ENCODE assay signal across 20 mouse cellular contexts in genomic region chr4:85272877-85273276, GRCm38 (mm10).
DNase-seq lines count a peak whose midpoint lies in the region; ATAC-seq and TF ChIP-seq lines count a peak whose summit lies in the region.
"Had no signal": no experiment of that assay in that cellular context is flagged by ENCODE, and none has a peak within 500 bp of the region (broad histone marks: within the 10 kb centered on the region; RNA-seq: fewer than 3 reads in every experiment).

No protein-coding gene starts in this region.

- no peaks in the 10 kb centered on the region for H3K9me3 ChIP-seq in hindbrain, embryonic 11.5 days (ENCODE audit: control insufficient read depth, low read length)
- no peaks in the 10 kb centered on the region for H3K9me3 ChIP-seq in hindbrain, embryonic 14.5 days (ENCODE audit: control insufficient read depth, low read length)
- no peaks in the 10 kb centered on the region for H3K9me3 ChIP-seq in midbrain, embryonic 14.5 days (ENCODE audit: control insufficient read depth, low read length)
- H3K9me3 ChIP-seq: embryonic facial prominence, embryonic 12.5 days; forebrain, embryonic 10.5 days; stomach, embryonic 15.5 days had no signal

- no peak overlapping the region for H3K9ac ChIP-seq in hindbrain, embryonic 11.5 days (ENCODE audit: low read depth, low read length)
- no peak overlapping the region for H3K9ac ChIP-seq in hindbrain, embryonic 14.5 days
- no peak overlapping the region for H3K9ac ChIP-seq in midbrain, embryonic 14.5 days (replicated peaks; ENCODE audit: low read length)
- H3K9ac ChIP-seq: embryonic facial prominence, embryonic 12.5 days; stomach, embryonic 15.5 days had no signal

- no peak for TF ChIP-seq POLR2A in thymus, adult 2 months (IDR thresholded peaks at IDR 0.05; ENCODE audit: control insufficient read depth, extremely low read depth, insufficient read depth, low read length, poor library complexity)

- H3K4me3 ChIP-seq in hindbrain, embryonic 11.5 days (ENCODE audit: low read depth, low read length): no peak overlapping the region
- no peak overlapping the region for H3K4me3 ChIP-seq in hindbrain, embryonic 14.5 days (replicated peaks; ENCODE audit: low read length)
- H3K4me3 ChIP-seq in midbrain, embryonic 14.5 days (replicated peaks; ENCODE audit: low read depth, low read length): no peak overlapping the region
- H3K4me3 ChIP-seq in thymus, adult 2 months (ENCODE audit: control insufficient read depth, insufficient read depth, low read length): no peak overlapping the region
- H3K4me3 ChIP-seq: embryonic facial prominence, embryonic 12.5 days; forebrain, embryonic 10.5 days; heart, adult 2 months; myocyte; stomach, embryonic 15.5 days had no signal

- no peak for TF ChIP-seq CTCF in thymus, adult 2 months (IDR thresholded peaks at IDR 0.05; ENCODE audit: borderline replicate concordance, control insufficient read depth, extremely low read depth, insufficient read depth, low read length, poor library complexity)

- no peaks in the 10 kb centered on the region for H3K36me3 ChIP-seq in hindbrain, embryonic 11.5 days (ENCODE audit: control insufficient read depth, insufficient read depth, low read length)
- no peaks in the 10 kb centered on the region for H3K36me3 ChIP-seq in hindbrain, embryonic 14.5 days (replicated peaks; ENCODE audit: control insufficient read depth, insufficient read depth)
- no peaks in the 10 kb centered on the region for H3K36me3 ChIP-seq in midbrain, embryonic 14.5 days (ENCODE audit: control insufficient read depth, insufficient read depth, low read length)
- no peaks in the 10 kb centered on the region for H3K36me3 ChIP-seq in thymus, adult 2 months (ENCODE audit: control insufficient read depth, insufficient read depth, low read length)
- H3K36me3 ChIP-seq: embryonic facial prominence, embryonic 12.5 days; forebrain, embryonic 10.5 days; stomach, embryonic 15.5 days had no signal

- H3K27me3 ChIP-seq in hindbrain, embryonic 11.5 days (ENCODE audit: control insufficient read depth, insufficient read depth, low read length): no peaks in the 10 kb centered on the region
- H3K27me3 ChIP-seq in hindbrain, embryonic 14.5 days (ENCODE audit: control insufficient read depth, insufficient read depth, low read length): no peaks in the 10 kb centered on the region
- H3K27me3 ChIP-seq in midbrain, embryonic 14.5 days (ENCODE audit: control insufficient read depth, insufficient read depth, low read length): no peaks in the 10 kb centered on the region
- H3K27me3 ChIP-seq in thymus, adult 2 months (ENCODE audit: control insufficient read depth, insufficient read depth, low read length): no peaks in the 10 kb centered on the region
- H3K27me3 ChIP-seq: embryonic facial prominence, embryonic 12.5 days; stomach, embryonic 15.5 days had no signal

- peak; percentile 78 for ATAC-seq in hindbrain, embryonic 11.5 days (ENCODE audit: low FRiP score)
- no peak for ATAC-seq in hindbrain, embryonic 14.5 days (ENCODE audit: low FRiP score)
- peak; percentile 50; the same call in 1 of the 2 replicates for ATAC-seq in midbrain, embryonic 14.5 days (ENCODE audit: low FRiP score, low TSS enrichment)
- ATAC-seq: CD4-positive, CD25-positive, alpha-beta regulatory T cell, adult 4 months; inflammation-experienced regulatory T-cells, adult 6 months had no signal

- DNase-seq in hindbrain, embryonic 11.5 days (ENCODE audit: low spot score): no peak
- DNase-seq in hindbrain, embryonic 14.5 days (ENCODE audit: low spot score): no peak
- peak; percentile 33 for DNase-seq in right cerebral cortex, adult 18-20 months
- DNase-seq in right cerebral cortex, postnatal 36 days (ENCODE audit: low spot score in 2 of 2): no peak
- peak; percentile 17 for DNase-seq in midbrain, embryonic 14.5 days
- DNase-seq in thymus, adult 2 months: no peak
- no peak for DNase-seq in heart, adult 18-20 months
- DNase-seq: adrenal gland, adult 8-10 months; heart, adult 2 months; kidney, adult 9 months; liver; lung, adult 2 months; lung, postnatal 4 days; thymus, postnatal 25 days had no signal

- WGBS in hindbrain, embryonic 11.5 days: 88% methylated on average over 4 of the region's 4 CpGs
- 63% methylated on average over 4 of the region's 4 CpGs for WGBS in hindbrain, embryonic 14.5 days
- WGBS in midbrain, embryonic 14.5 days: 75% methylated on average over 4 of the region's 4 CpGs
- 86% methylated on average over 4 of the region's 4 CpGs for WGBS in thymus, adult 2 months

- H3K27ac ChIP-seq in hindbrain, embryonic 11.5 days (ENCODE audit: low read depth, low read length): no peak overlapping the region
- H3K27ac ChIP-seq in hindbrain, embryonic 14.5 days: no peak overlapping the region; the same call in 1 of the 2 replicates
- H3K27ac ChIP-seq in midbrain, embryonic 14.5 days (replicated peaks; ENCODE audit: low read depth, low read length): no peak overlapping the region
- no peak overlapping the region for H3K27ac ChIP-seq in thymus, adult 2 months (ENCODE audit: control insufficient read depth, insufficient read depth, low read length)
- H3K27ac ChIP-seq: embryonic facial prominence, embryonic 12.5 days; forebrain, embryonic 10.5 days; heart, adult 2 months; stomach, embryonic 15.5 days had no signal

- H3K4me2 ChIP-seq in hindbrain, embryonic 11.5 days (replicated peaks; ENCODE audit: low read depth, low read length): no peak overlapping the region
- no peak overlapping the region for H3K4me2 ChIP-seq in hindbrain, embryonic 14.5 days (replicated peaks)
- no peak overlapping the region for H3K4me2 ChIP-seq in midbrain, embryonic 14.5 days (ENCODE audit: low read length)
- H3K4me2 ChIP-seq: embryonic facial prominence, embryonic 12.5 days; stomach, embryonic 15.5 days had no signal

- no peaks in the 10 kb centered on the region for H3K4me1 ChIP-seq in hindbrain, embryonic 11.5 days (replicated peaks; ENCODE audit: control insufficient read depth, insufficient read depth, low read length)
- peaks cover 5% of the 10 kb centered on the region; the same call in 1 of the 2 replicates for H3K4me1 ChIP-seq in hindbrain, embryonic 14.5 days (replicated peaks; ENCODE audit: control insufficient read depth, insufficient read depth, low read length)
- peaks cover 6% of the 10 kb centered on the region for H3K4me1 ChIP-seq in midbrain, embryonic 14.5 days (ENCODE audit: control insufficient read depth, insufficient read depth, low read length)
- no peaks in the 10 kb centered on the region for H3K4me1 ChIP-seq in thymus, adult 2 months (replicated peaks; ENCODE audit: control insufficient read depth, insufficient read depth, low read length)
- H3K4me1 ChIP-seq: embryonic facial prominence, embryonic 12.5 days; forebrain, embryonic 10.5 days; stomach, embryonic 15.5 days had no signal

Comparison
In these comparisons a context has a peak if more than half of its experiments do, and no peak if none do; other contexts are left out.
1. DNase-seq: peak in right cerebral cortex, adult 18-20 months (single experiment) and midbrain, embryonic 14.5 days (single experiment); none in hindbrain, embryonic 11.5 days (single experiment), hindbrain, embryonic 14.5 days (single experiment), right cerebral cortex, postnatal 36 days (0 of 2), thymus, adult 2 months (single experiment) and heart, adult 18-20 months (0 of 2).